ENCODE assay signal across 19 mouse cellular contexts in genomic region chr5:148964251-148964650, GRCm38 (mm10). TPM values are rescaled to one million over a fixed set of nuclear protein-coding genes. Genes with fewer than 3 reads are reported as not detected.
DNase-seq lines count a peak whose midpoint lies in the region; ATAC-seq and TF ChIP-seq lines count a peak whose summit lies in the region.
"Had no signal": no experiment of that assay in that cellular context is flagged by ENCODE, and none has a peak within 500 bp of the region (broad histone marks: within the 10 kb centered on the region; RNA-seq: fewer than 3 reads in every experiment).

No protein-coding gene starts in this region.

- H3K36me3 ChIP-seq in forebrain, embryonic 15.5 days: no peaks in the 10 kb centered on the region
- no peaks in the 10 kb centered on the region for H3K36me3 ChIP-seq in forebrain, embryonic 14.5 days (ENCODE audit: control insufficient read depth, insufficient read depth, low read length)
- H3K36me3 ChIP-seq in stomach, embryonic 15.5 days: no peaks in the 10 kb centered on the region

- 77% methylated on average over 1 of the region's 1 CpGs for WGBS in forebrain, embryonic 15.5 days
- WGBS in forebrain, embryonic 14.5 days: 73% methylated on average over 1 of the region's 1 CpGs
- 95% methylated on average over 1 of the region's 1 CpGs for WGBS in stomach, embryonic 15.5 days

- peak overlapping the region; percentile 76 for H3K27ac ChIP-seq in forebrain, embryonic 15.5 days (replicated peaks)
- H3K27ac ChIP-seq in forebrain, embryonic 14.5 days (ENCODE audit: low read depth, low read length): no peak overlapping the region
- peak overlapping the region; percentile 94 for H3K27ac ChIP-seq in left cerebral cortex, adult 2 months
- H3K27ac ChIP-seq in cortical plate, adult 2 months (ENCODE audit: insufficient read depth, low read length): 0 out of 2 replicates have a peak overlapping the region, but pooled peaks have one; percentile 76
- H3K27ac ChIP-seq in stomach, embryonic 15.5 days: peak overlapping the region; percentile 85; the same call in 1 of the 2 replicates
- H3K27ac ChIP-seq: hindbrain, postnatal 0 days had no signal

- no peak overlapping the region for H3K4me2 ChIP-seq in forebrain, embryonic 15.5 days (replicated peaks)
- no peak overlapping the region for H3K4me2 ChIP-seq in forebrain, embryonic 14.5 days (ENCODE audit: low read length)
- H3K4me2 ChIP-seq in stomach, embryonic 15.5 days: no peak overlapping the region

- DNase-seq in forebrain, embryonic 14.5 days (ENCODE audit: low spot score): no peak
- DNase-seq in left cerebral cortex, adult 2 months (ENCODE audit: extremely low spot score in 1 of 2, low spot score in 2 of 2): no peak
- no peak for DNase-seq in left cerebral cortex, adult 11 months (ENCODE audit: low spot score)
- DNase-seq in kidney, postnatal 4 days: no peak
- DNase-seq: cerebellum, adult 9-11 months; kidney, adult 9 months; lung, postnatal 14 days; thymus, postnatal 25 days had no signal

- intact Hi-C loops in left cerebral cortex, adult 2 months (cut with DNase I): loop anchor here (2.0 kb wide), 2 partner anchors 31 to 87 kb away; partner anchors contain the start of gene Gm42791

- TF ChIP-seq CTCF in left cerebral cortex, adult 2 months (IDR thresholded peaks at IDR 0.05): no peak
- TF ChIP-seq CTCF in cortical plate, adult 2 months (IDR thresholded peaks at IDR 0.05; ENCODE audit: extremely low read depth, insufficient read depth, low read length): no peak

- ATAC-seq in forebrain, embryonic 15.5 days (replicated peaks): no peak
- no peak for ATAC-seq in forebrain, embryonic 14.5 days
- no peak for ATAC-seq in stomach, embryonic 15.5 days (ENCODE audit: insufficient read depth, low FRiP score, low read depth)
- ATAC-seq: hindbrain, postnatal 0 days had no signal

- H3K27me3 ChIP-seq in forebrain, embryonic 15.5 days: no peaks in the 10 kb centered on the region
- H3K27me3 ChIP-seq in forebrain, embryonic 14.5 days (replicated peaks; ENCODE audit: control insufficient read depth, insufficient read depth, low read length): no peaks in the 10 kb centered on the region
- no peaks in the 10 kb centered on the region for H3K27me3 ChIP-seq in stomach, embryonic 15.5 days (replicated peaks)

- no peak overlapping the region for H3K9ac ChIP-seq in forebrain, embryonic 15.5 days (replicated peaks)
- no peak overlapping the region for H3K9ac ChIP-seq in forebrain, embryonic 14.5 days (ENCODE audit: low read length)
- H3K9ac ChIP-seq in stomach, embryonic 15.5 days: no peak overlapping the region

- H3K4me3 ChIP-seq in forebrain, embryonic 15.5 days: no peak overlapping the region
- no peak overlapping the region for H3K4me3 ChIP-seq in forebrain, embryonic 14.5 days (ENCODE audit: low read depth, low read length)
- no peak overlapping the region for H3K4me3 ChIP-seq in left cerebral cortex, adult 2 months
- H3K4me3 ChIP-seq in cortical plate, adult 2 months (ENCODE audit: insufficient read depth, low read length): no peak overlapping the region
- H3K4me3 ChIP-seq in stomach, embryonic 15.5 days (replicated peaks): no peak overlapping the region

- H3K9me3 ChIP-seq in forebrain, embryonic 15.5 days: no peaks in the 10 kb centered on the region
- no peaks in the 10 kb centered on the region for H3K9me3 ChIP-seq in forebrain, embryonic 14.5 days (replicated peaks; ENCODE audit: control insufficient read depth, low read length)
- H3K9me3 ChIP-seq in stomach, embryonic 15.5 days: no peaks in the 10 kb centered on the region

- no peak for TF ChIP-seq POLR2A in cortical plate, adult 2 months (IDR thresholded peaks at IDR 0.05; ENCODE audit: extremely low read depth, insufficient read depth, low read length)

- H3K4me1 ChIP-seq in forebrain, embryonic 15.5 days: peaks cover 25% of the 10 kb centered on the region
- peaks cover 10% of the 10 kb centered on the region; the same call in 1 of the 2 replicates for H3K4me1 ChIP-seq in forebrain, embryonic 14.5 days (ENCODE audit: control insufficient read depth, insufficient read depth, low read length)
- H3K4me1 ChIP-seq in cortical plate, adult 2 months (ENCODE audit: control insufficient read depth, insufficient read depth, low read length): peaks cover 15% of the 10 kb centered on the region
- H3K4me1 ChIP-seq in stomach, embryonic 15.5 days: peaks cover 37% of the 10 kb centered on the region

RNA-seq across cellular contexts. Expression of gene Gm42791, which starts 30.7 kb away (rescaled TPM):
- polyA plus RNA-seq in forebrain, embryonic 15.5 days (2015; fragmentation: Nextera tagmentation; extraction: Ambion mirVana): 5.6 and 7.4 TPM in 2 replicates
- polyA plus RNA-seq in forebrain, embryonic 14.5 days (2014; fragmentation: Nextera tagmentation; extraction: Ambion mirVana): 8.4 TPM in 1 of 2 replicates, not detected in the other
- 10 to 100 TPM; 34.0 to 39.1 TPM for total RNA-seq in left cerebral cortex, adult 2 months (2021)
- not detected in 2 replicates for polyA plus RNA-seq in cortical plate, adult 2 months (2012; rRNA removed)
- 0.67 and 0.80 TPM in 2 replicates for polyA plus RNA-seq in stomach, embryonic 15.5 days (2015; fragmentation: Nextera tagmentation; extraction: Ambion mirVana)
- total RNA-seq: ES-E14; hindbrain, postnatal 0 days; liver, adult 2 months; monocyte, adult 5-6 weeks had no signal
- polyA plus RNA-seq: C2C12; heart, embryonic 14.5 days; large intestine, adult 2 months; liver, adult 2 months; neural tube, embryonic 14.5 days had no signal

RNA-seq across cellular contexts. Expression of gene Katnal1, which starts 35.1 kb away (rescaled TPM):
- polyA plus RNA-seq in forebrain, embryonic 15.5 days (2015; fragmentation: Nextera tagmentation; extraction: Ambion mirVana): 35.0 and 36.3 TPM in 2 replicates
- polyA plus RNA-seq in forebrain, embryonic 14.5 days (2014; fragmentation: Nextera tagmentation; extraction: Ambion mirVana): 30.6 and 34.0 TPM in 2 replicates
- 10 to 100 TPM; 76.6 to 78.1 TPM for total RNA-seq in left cerebral cortex, adult 2 months (2021)
- 42.9 and 43.1 TPM in 2 replicates for polyA plus RNA-seq in cortical plate, adult 2 months (2012; rRNA removed)
- polyA plus RNA-seq in stomach, embryonic 15.5 days (2015; fragmentation: Nextera tagmentation; extraction: Ambion mirVana): 12.0 and 12.2 TPM in 2 replicates
